ENCODE assay signal across 8 mouse cellular contexts in the genomic region with DNA sequence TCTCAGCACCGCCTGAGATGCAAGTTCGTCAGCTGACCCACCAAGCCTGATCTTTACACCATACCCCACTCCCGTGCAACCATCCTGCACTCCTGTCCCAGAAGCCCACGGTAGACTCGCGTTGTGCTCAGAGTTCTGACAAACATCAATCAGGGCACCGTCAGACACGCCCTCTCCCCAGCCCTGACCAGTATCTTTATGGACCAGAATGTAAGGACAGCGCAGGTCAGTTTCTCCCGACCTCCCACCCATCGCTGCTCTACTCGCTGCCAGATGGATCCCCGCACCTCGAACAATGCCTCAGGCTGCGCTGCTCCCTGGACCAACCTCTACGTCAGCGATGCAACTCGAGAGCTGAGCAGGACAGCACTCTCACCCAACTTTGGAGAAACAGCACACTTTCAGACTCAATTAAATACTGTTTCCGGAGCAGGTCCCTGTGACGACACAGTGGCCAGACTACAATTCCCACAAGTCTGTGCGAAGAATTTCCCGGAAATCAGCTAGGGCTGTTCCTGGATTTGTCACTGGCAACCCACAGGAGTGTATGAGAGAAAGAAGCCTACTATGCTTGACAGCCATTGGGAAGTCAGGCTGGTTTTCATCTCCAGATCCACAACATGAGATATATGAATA. TPM values are rescaled to one million over a fixed set of nuclear protein-coding genes. Genes with fewer than 3 reads are reported as not detected.
DNase-seq lines count a peak whose midpoint lies in the region; ATAC-seq and TF ChIP-seq lines count a peak whose summit lies in the region.

A gene (minus strand): TSS at position 472 of the 636 bp plus-strand sequence.

- TF ChIP-seq CTCF in heart, adult 2 months (IDR thresholded peaks at IDR 0.05), result no peak

- peak within 1 kb of the TSS; percentile 81 for H3K4me3 ChIP-seq in embryonic facial prominence, embryonic 14.5 days (ENCODE audit: low read depth, low read length)
- peak within 1 kb of the TSS; percentile 69 for H3K4me3 ChIP-seq in heart, adult 2 months
- peak within 1 kb of the TSS; percentile 74 for H3K4me3 ChIP-seq in limb, embryonic 13.5 days
- H3K4me3 ChIP-seq in midbrain, embryonic 16.5 days (ENCODE audit: low read depth, low read length), result peak within 1 kb of the TSS; percentile 60

- H3K9me3 ChIP-seq in embryonic facial prominence, embryonic 14.5 days (ENCODE audit: control insufficient read depth, low read length), result 0 out of 2 replicates have a peak, but pooled peaks cover 6% of the 10 kb centered on the region
- peaks cover under 1% of the 10 kb centered on the region; the same call in 1 of the 2 replicates for H3K9me3 ChIP-seq in limb, embryonic 13.5 days
- H3K9me3 ChIP-seq in midbrain, embryonic 16.5 days (replicated peaks; ENCODE audit: control insufficient read depth, low read length, poor library complexity, severe bottlenecking), result no peaks in the 10 kb centered on the region

- no peaks in the 10 kb centered on the region for H3K4me1 ChIP-seq in embryonic facial prominence, embryonic 14.5 days (ENCODE audit: control insufficient read depth, insufficient read depth, low read length)
- H3K4me1 ChIP-seq in heart, adult 2 months (ENCODE audit: control insufficient read depth, insufficient read depth, low read length), result no peaks in the 10 kb centered on the region
- peaks cover 6% of the 10 kb centered on the region for H3K4me1 ChIP-seq in limb, embryonic 13.5 days
- peaks cover 8% of the 10 kb centered on the region for H3K4me1 ChIP-seq in midbrain, embryonic 16.5 days (ENCODE audit: control insufficient read depth, insufficient read depth, low read length)

- H3K36me3 ChIP-seq in embryonic facial prominence, embryonic 14.5 days (ENCODE audit: control insufficient read depth, insufficient read depth, low read length), result peaks cover 13% of the 10 kb centered on the region
- H3K36me3 ChIP-seq in heart, adult 2 months (ENCODE audit: control insufficient read depth, insufficient read depth, low read length), result no peaks in the 10 kb centered on the region
- peaks cover 16% of the 10 kb centered on the region for H3K36me3 ChIP-seq in limb, embryonic 13.5 days
- H3K36me3 ChIP-seq in midbrain, embryonic 16.5 days (ENCODE audit: control insufficient read depth, insufficient read depth, low read length), result peaks cover 2% of the 10 kb centered on the region; the same call in 1 of the 2 replicates

- intact Hi-C loops in heart, adult 2 months (cut with DNase I), result loop anchor here (1.0 to 5.0 kb wide), 3 partner anchors 15 to 257 kb away; a partner anchor contains a TSS

- no peaks in the 10 kb centered on the region for H3K27me3 ChIP-seq in embryonic facial prominence, embryonic 14.5 days (replicated peaks; ENCODE audit: control insufficient read depth, insufficient read depth, low read length)
- H3K27me3 ChIP-seq in heart, adult 2 months (ENCODE audit: control insufficient read depth, insufficient read depth, low read length), result no peaks in the 10 kb centered on the region
- H3K27me3 ChIP-seq in limb, embryonic 13.5 days, result no peaks in the 10 kb centered on the region
- no peaks in the 10 kb centered on the region for H3K27me3 ChIP-seq in midbrain, embryonic 16.5 days (ENCODE audit: control insufficient read depth, insufficient read depth, low read depth, low read length)

- ATAC-seq in embryonic facial prominence, embryonic 14.5 days (ENCODE audit: low read depth), result peak; percentile 98
- ATAC-seq in limb, embryonic 13.5 days (ENCODE audit: low FRiP score, low read depth), result peak; percentile 96
- ATAC-seq in midbrain, embryonic 16.5 days, result peak; percentile 97

- peak; percentile 78 for TF ChIP-seq POLR2A in heart, adult 2 months (IDR thresholded peaks at IDR 0.05; ENCODE audit: insufficient read depth, low read depth, low read length)

- H3K9ac ChIP-seq in embryonic facial prominence, embryonic 14.5 days (ENCODE audit: low read depth, low read length), result peak within 1 kb of the TSS; percentile 80
- peak within 1 kb of the TSS; percentile 83 for H3K9ac ChIP-seq in heart, adult 2 months (ENCODE audit: low read depth, low read length)
- H3K9ac ChIP-seq in limb, embryonic 13.5 days, result peak within 1 kb of the TSS; percentile 83
- H3K9ac ChIP-seq in midbrain, embryonic 16.5 days (ENCODE audit: low read depth, low read length), result peak within 1 kb of the TSS; percentile 74

- peak within 1 kb of the TSS; percentile 82 for H3K4me2 ChIP-seq in embryonic facial prominence, embryonic 14.5 days (ENCODE audit: low read depth, low read length)
- peak within 1 kb of the TSS; percentile 78 for H3K4me2 ChIP-seq in limb, embryonic 13.5 days (replicated peaks)
- H3K4me2 ChIP-seq in midbrain, embryonic 16.5 days (ENCODE audit: low read length), result peak within 1 kb of the TSS; percentile 84

- WGBS in embryonic facial prominence, embryonic 14.5 days, result under 1% methylated on average over 22 of the region's 22 CpGs
- WGBS in heart, adult 2 months, result under 1% methylated on average over 22 of the region's 22 CpGs
- under 1% methylated on average over 22 of the region's 22 CpGs for WGBS in limb, embryonic 13.5 days
- 0% methylated on average over 22 of the region's 22 CpGs for WGBS in midbrain, embryonic 16.5 days

- peak; percentile 94 for DNase-seq in 3T3-L1 (ENCODE audit: low read depth, low spot score)
- DNase-seq in adrenal gland, postnatal 4 days (ENCODE audit: low spot score in 2 of 2), result peak; percentile 30 to 44
- DNase-seq in embryonic facial prominence, embryonic 14.5 days (ENCODE audit: low spot score), result peak; percentile 95
- peak; percentile 88 for DNase-seq in heart, adult 2 months
- peak; percentile 86 to 88 for DNase-seq in kidney, adult 8-10 months
- peak; percentile 45 to 75 for DNase-seq in spleen, postnatal 10 days (ENCODE audit: low spot score in 2 of 2)

- TF ChIP-seq EP300 in heart, adult 2 months (IDR thresholded peaks at IDR 0.05; ENCODE audit: insufficient read depth, low read depth, low read length), result 0 out of 2 replicates have a peak, but pooled peaks have one; percentile 28

- H3K27ac ChIP-seq in embryonic facial prominence, embryonic 14.5 days (replicated peaks; ENCODE audit: low read depth, low read length), result peak within 1 kb of the TSS; percentile 61
- peak within 1 kb of the TSS; percentile 74 for H3K27ac ChIP-seq in heart, adult 2 months
- peak within 1 kb of the TSS; percentile 48; the same call in 1 of the 2 replicates for H3K27ac ChIP-seq in limb, embryonic 13.5 days
- 0 out of 2 replicates have a peak within 1 kb of the TSS, but pooled peaks have one; percentile 29 for H3K27ac ChIP-seq in midbrain, embryonic 16.5 days (ENCODE audit: low read length)

- no peaks in the 10 kb centered on the region for H3K79me2 ChIP-seq in heart, adult 2 months (replicated peaks; ENCODE audit: control insufficient read depth, insufficient read depth, low read length)

RNA-seq across cellular contexts. Expression of the gene that starts here (rescaled TPM):
- 1 to 10 TPM; 8.4 to 8.5 TPM for total RNA-seq in adrenal gland, postnatal 4 days (2021)
- polyA plus RNA-seq in embryonic facial prominence, embryonic 14.5 days (2014; fragmentation: Nextera tagmentation; extraction: Ambion mirVana), result 11.2 and 13.8 TPM in 2 replicates
- 1 to 10 TPM; 3.7 to 4.4 TPM for total RNA-seq in heart, adult 2 months (2021)
- polyA plus RNA-seq in heart, adult 2 months (2012; rRNA removed), result 0.80 and 1.8 TPM in 2 replicates
- polyA plus RNA-seq in limb, embryonic 13.5 days (2015; fragmentation: Nextera tagmentation; extraction: Ambion mirVana), result 21.4 and 22.1 TPM in 2 replicates
- polyA plus RNA-seq in midbrain, embryonic 16.5 days (2015; fragmentation: Nextera tagmentation; extraction: Ambion mirVana), result 11.4 and 12.9 TPM in 2 replicates

Comparison
In these comparisons a context has a peak if more than half of its experiments do, and no peak if none do; other contexts are left out.
1. Peak in every context shown above with its lines: DNase-seq, ATAC-seq, H3K4me3 ChIP-seq and H3K27ac ChIP-seq.
2. DNase-seq: peak in every context shown above with its lines; median percentile 95 in embryonic facial prominence, embryonic 14.5 days; 94 in 3T3-L1; 88 in heart, adult 2 months; 87 in kidney, adult 8-10 months; 60 in spleen, postnatal 10 days; 37 in adrenal gland, postnatal 4 days.